Mouse (Mus musculus) myocyte (in vitro differentiated cells): ENCODE data around the gene Lrguk. TPM values are rescaled to one million over a fixed set of nuclear protein-coding genes. Genes with fewer than 3 reads are reported as not detected.

Experiments
- H3K27me3 ChIP-seq: one replicate; pipeline ENCODE4 v1.6.1; 2011; ENCODE audit not compliant: control insufficient read depth, insufficient read depth, insufficient read length
- H3K36me3 ChIP-seq: one replicate; pipeline ENCODE4 v1.6.1; 2011; ENCODE audit not compliant: control insufficient read depth, insufficient read depth
- H3K4me2 ChIP-seq: one replicate; pipeline ENCODE4 v1.6.1; 2011; ENCODE audit warnings: low read depth, control low read depth
- H3K4me3 ChIP-seq: one replicate; pipeline ENCODE4 v1.5.1; 2011; ENCODE audit warnings: mild to moderate bottlenecking, control low read depth, moderate library complexity
- H3K79me2 ChIP-seq: one replicate; pipeline ENCODE4 v1.6.1; 2011; ENCODE audit not compliant: control insufficient read depth, insufficient read depth
- H3ac ChIP-seq: one replicate; pipeline ENCODE4 v1.6.1; 2011; ENCODE audit not compliant: control insufficient read depth, insufficient read length
- CEBPB ChIP-seq: IDR thresholded peaks from 2 replicates; pipeline ENCODE4 v1.6.1; 2011; ENCODE audit warnings: mild to moderate bottlenecking, moderate library complexity; ENCODE audit not compliant: poor library complexity, insufficient read depth, severe bottlenecking
- E2F4 ChIP-seq: IDR thresholded peaks from one replicate; pipeline ENCODE4 v1.6.1; 2011; ENCODE audit warnings: mild to moderate bottlenecking, control low read depth, moderate library complexity; ENCODE audit not compliant: insufficient read depth
- MAX ChIP-seq: IDR thresholded peaks from one replicate; pipeline ENCODE4 v1.6.1; 2011; ENCODE audit warnings: low read depth, mild to moderate bottlenecking, control low read depth
- MYOD1 ChIP-seq, 3 experiments: IDR thresholded peaks; one replicate each; pipeline ENCODE4 v1.6.1; 2011; ENCODE audit warnings: control low read depth in 2 of 3, low read depth in 2 of 3, mild to moderate bottlenecking in 2 of 3, moderate library complexity in 1 of 3; ENCODE audit not compliant: insufficient read length in 2 of 3, control insufficient read depth in 1 of 3
- MYOG ChIP-seq, 3 experiments: IDR thresholded peaks; one replicate each; pipeline ENCODE4 v1.6.1; 2011; ENCODE audit warnings: control low read depth in 2 of 3, low read depth in 2 of 3, mild to moderate bottlenecking in 2 of 3; ENCODE audit not compliant: insufficient read length in 2 of 3, control insufficient read depth in 1 of 3, insufficient read depth in 1 of 3
- POLR2A ChIP-seq: IDR thresholded peaks from one replicate; pipeline ENCODE4 v1.6.1; 2011; ENCODE audit warnings: low read depth, mild to moderate bottlenecking, control low read depth, moderate library complexity; ENCODE audit not compliant: insufficient read length
- POLR2AphosphoS2 ChIP-seq: IDR thresholded peaks from one replicate; pipeline ENCODE4 v1.6.1; 2011; ENCODE audit warnings: low read depth, control low read depth; ENCODE audit not compliant: insufficient read length
- REST ChIP-seq: IDR thresholded peaks from one replicate; pipeline ENCODE4 v1.6.1; 2011; ENCODE audit warnings: mild to moderate bottlenecking, control low read depth, moderate library complexity; ENCODE audit not compliant: insufficient read depth, insufficient read length
- SRF ChIP-seq: IDR thresholded peaks from one replicate; pipeline ENCODE4 v1.6.1; 2011; ENCODE audit warnings: low read depth; ENCODE audit not compliant: control insufficient read depth, insufficient read length
- TCF12 ChIP-seq: IDR thresholded peaks from one replicate; pipeline ENCODE4 v1.6.1; 2011; ENCODE audit warnings: mild to moderate bottlenecking, control low read depth; ENCODE audit not compliant: poor library complexity, insufficient read depth, severe bottlenecking
- TCF3 ChIP-seq: IDR thresholded peaks from one replicate; pipeline ENCODE4 v1.6.1; 2011; ENCODE audit warnings: low read depth, control low read depth; ENCODE audit not compliant: insufficient read length
- USF1 ChIP-seq: IDR thresholded peaks from one replicate; pipeline ENCODE4 v1.6.1; 2011; ENCODE audit warnings: low read depth, mild to moderate bottlenecking, control low read depth, moderate library complexity
- polyA plus RNA-seq: library from polyadenylated mRNA; unstranded; fragments of >200 nt; fragmentation: generic; extraction: Trizol; gene quantifications from one replicate; pipeline ENCODE4 v1.2.1, GENCODE M21; 2012; ENCODE audit warnings: missing spikeins

Gene Lrguk
- polyA plus RNA-seq, 1 experiment: 0.11 TPM

DNA sequence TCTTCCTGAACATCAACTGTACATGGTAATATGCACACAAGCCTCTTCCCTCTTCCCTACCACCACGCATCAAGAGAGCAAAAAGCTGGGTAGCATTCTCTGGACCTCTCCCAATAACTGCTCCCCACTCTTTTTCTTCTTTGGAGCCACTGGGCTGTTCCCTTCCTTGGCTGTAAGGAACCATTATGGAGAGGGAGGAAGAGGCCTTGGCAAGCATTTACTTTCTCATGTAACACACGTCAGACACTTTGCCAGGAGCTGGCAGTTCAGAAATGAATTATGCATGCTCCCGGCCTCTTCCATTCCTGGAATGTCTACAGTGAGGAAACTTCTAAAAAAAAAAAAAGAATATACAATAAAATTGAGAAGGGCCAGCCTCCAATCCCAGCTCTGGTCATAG lies 125.0 kb downstream of the Lrguk start:
- H3K36me3 ChIP-seq: peaks cover 10% of the 10 kb centered on the region
- TF ChIP-seq E2F4 (no peak), CEBPB (no peak), POLR2AphosphoS2 (no peak), SRF (no peak), MYOG (IDR thresholded peaks at IDR 0.05; ENCODE audit: control insufficient read depth in 1 of 3, insufficient read depth in 1 of 3, insufficient read length in 2 of 3, low read depth in 2 of 3) (no peak), TCF12 (no peak), REST (no peak), USF1 (no peak)
- H3ac ChIP-seq: no peak overlapping the region
- H3K4me2 ChIP-seq: no peak overlapping the region
- H3K27me3 ChIP-seq: no peaks in the 10 kb centered on the region
- no peaks in the 10 kb centered on the region for H3K79me2 ChIP-seq
- H3K4me3 ChIP-seq: no peak overlapping the region

DNA sequence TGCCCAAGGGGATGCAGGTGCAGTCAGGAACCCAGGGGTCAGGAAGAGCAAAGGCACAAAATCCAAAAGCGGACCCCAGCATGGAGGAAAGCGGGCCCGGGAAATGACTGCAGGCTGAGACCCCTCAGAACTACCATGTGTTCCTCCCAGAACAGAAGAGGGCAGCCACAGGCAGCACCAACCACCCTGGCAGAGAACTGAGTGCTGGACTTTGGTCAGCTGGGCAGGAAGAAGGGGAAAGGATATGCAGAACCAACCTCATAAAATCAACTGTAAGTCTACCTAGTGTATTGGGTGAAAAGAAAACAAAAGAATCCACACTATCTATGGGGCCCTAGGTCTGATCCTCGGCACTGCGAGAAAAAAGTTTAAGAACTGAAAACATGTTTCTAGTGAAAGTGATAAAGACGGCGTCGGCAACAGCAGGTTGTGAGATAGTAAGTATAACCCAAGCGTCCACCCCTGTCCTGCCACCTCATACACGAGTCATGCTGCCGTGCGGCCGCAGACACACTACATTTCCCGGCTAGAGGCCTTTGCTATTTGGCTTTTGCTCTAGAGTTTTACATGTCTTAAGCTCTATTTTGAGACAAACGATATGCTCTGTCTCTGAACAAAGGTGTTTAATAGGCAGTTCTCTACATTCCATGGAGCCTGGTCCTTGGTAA lies 126.0 kb downstream of the Lrguk start:
- no peak overlapping the region for H3K4me2 ChIP-seq
- TF ChIP-seq TCF3: no peak
- no peak for TF ChIP-seq MAX
- no peak for TF ChIP-seq USF1
- no peak for TF ChIP-seq TCF12
- no peak for TF ChIP-seq REST
- TF ChIP-seq SRF: no peak
- no peak for TF ChIP-seq CEBPB
- no peak for TF ChIP-seq POLR2AphosphoS2
- no peak for TF ChIP-seq POLR2A
- TF ChIP-seq MYOD1 (IDR thresholded peaks at IDR 0.05; ENCODE audit: control insufficient read depth in 1 of 3, insufficient read length in 2 of 3, low read depth in 2 of 3): no peak
- no peak for TF ChIP-seq MYOG (IDR thresholded peaks at IDR 0.05; ENCODE audit: control insufficient read depth in 1 of 3, insufficient read depth in 1 of 3, insufficient read length in 2 of 3, low read depth in 2 of 3)
- TF ChIP-seq E2F4: no peak
- H3K27me3 ChIP-seq: no peaks in the 10 kb centered on the region

DNA sequence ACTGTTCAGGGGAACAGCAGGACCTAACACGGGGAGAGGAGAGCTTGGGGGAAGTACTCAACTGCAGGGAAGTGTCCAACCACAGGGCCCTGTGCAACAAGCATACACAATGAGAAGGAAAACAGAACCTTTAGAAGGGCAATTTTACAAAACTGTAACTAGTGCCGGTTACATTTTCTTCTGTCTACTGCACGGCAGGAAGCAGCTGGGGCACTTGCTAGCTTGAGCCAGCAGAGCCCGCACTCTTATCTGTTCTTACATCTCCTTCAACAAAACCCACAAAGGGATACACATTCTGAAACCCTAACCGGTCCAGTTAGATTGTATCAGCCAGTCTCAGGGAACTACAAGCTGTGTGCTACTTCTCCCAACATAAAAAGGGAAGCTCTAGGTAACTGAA lies 126.8 kb downstream of the Lrguk start:
- no peaks in the 10 kb centered on the region for H3K79me2 ChIP-seq
- no peak overlapping the region for H3K4me2 ChIP-seq
- TF ChIP-seq MYOD1 (IDR thresholded peaks at IDR 0.05; ENCODE audit: control insufficient read depth in 1 of 3, insufficient read length in 2 of 3, low read depth in 2 of 3) (no peak), CEBPB (no peak)
- H3K4me3 ChIP-seq: no peak overlapping the region
- H3K36me3 ChIP-seq: peaks cover 17% of the 10 kb centered on the region
- H3K27me3 ChIP-seq: no peaks in the 10 kb centered on the region
- no peak overlapping the region for H3ac ChIP-seq

More for the DNA sequence above, 126.0 kb downstream of the Lrguk start:
- H3K36me3 ChIP-seq: peaks cover 17% of the 10 kb centered on the region
- no peak overlapping the region for H3ac ChIP-seq
- H3K4me3 ChIP-seq: no peak overlapping the region
- no peaks in the 10 kb centered on the region for H3K79me2 ChIP-seq

DNA sequence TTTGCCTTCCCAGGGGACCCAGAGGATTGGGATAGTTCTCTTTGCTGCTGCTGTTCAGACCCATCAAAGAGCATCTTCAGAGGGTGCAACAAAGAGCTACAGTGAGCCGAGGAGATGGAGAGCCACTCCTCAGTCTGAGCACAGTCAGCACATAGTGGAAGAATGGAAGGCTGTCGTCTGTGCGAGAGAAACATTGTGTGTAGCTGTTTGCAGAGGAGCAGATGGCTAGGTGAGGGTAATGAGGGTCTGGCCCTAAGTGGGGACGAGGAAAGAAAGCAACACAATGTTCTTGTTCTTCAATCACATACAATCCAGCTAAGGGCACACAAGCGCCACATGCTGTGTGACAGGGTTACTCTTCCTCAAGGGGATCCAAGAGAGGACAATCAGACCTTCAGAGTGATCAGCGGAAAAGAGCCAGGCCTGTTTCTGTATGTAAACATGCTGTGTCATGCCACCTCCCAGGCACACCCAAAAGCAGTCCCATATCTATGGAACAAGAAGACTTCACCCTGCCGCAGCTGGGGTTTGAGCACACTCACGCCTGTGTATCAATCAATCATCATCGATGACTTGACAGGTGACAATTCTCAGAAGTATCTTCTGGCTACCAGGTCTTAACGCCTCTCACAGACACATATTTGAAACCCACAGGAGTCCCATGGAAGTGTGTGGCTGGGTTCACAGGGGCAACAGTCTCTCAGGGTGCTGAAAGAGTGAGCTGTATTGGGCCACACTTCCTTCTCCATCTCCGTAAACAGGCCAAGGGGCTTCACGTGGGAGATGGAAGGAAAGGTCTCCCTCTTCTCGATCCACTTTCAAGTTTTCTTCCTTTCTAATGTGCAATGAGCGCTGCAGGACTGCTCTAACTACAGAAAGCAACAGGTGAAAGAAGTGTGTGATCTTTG lies 127.8 kb downstream of the Lrguk start:
- no peak for TF ChIP-seq POLR2AphosphoS2
- H3K4me3 ChIP-seq: no peak overlapping the region
- H3K36me3 ChIP-seq: peaks cover 22% of the 10 kb centered on the region
- no peaks in the 10 kb centered on the region for H3K79me2 ChIP-seq
- no peaks in the 10 kb centered on the region for H3K27me3 ChIP-seq
- H3ac ChIP-seq: no peak overlapping the region
- no peak overlapping the region for H3K4me2 ChIP-seq

DNA sequence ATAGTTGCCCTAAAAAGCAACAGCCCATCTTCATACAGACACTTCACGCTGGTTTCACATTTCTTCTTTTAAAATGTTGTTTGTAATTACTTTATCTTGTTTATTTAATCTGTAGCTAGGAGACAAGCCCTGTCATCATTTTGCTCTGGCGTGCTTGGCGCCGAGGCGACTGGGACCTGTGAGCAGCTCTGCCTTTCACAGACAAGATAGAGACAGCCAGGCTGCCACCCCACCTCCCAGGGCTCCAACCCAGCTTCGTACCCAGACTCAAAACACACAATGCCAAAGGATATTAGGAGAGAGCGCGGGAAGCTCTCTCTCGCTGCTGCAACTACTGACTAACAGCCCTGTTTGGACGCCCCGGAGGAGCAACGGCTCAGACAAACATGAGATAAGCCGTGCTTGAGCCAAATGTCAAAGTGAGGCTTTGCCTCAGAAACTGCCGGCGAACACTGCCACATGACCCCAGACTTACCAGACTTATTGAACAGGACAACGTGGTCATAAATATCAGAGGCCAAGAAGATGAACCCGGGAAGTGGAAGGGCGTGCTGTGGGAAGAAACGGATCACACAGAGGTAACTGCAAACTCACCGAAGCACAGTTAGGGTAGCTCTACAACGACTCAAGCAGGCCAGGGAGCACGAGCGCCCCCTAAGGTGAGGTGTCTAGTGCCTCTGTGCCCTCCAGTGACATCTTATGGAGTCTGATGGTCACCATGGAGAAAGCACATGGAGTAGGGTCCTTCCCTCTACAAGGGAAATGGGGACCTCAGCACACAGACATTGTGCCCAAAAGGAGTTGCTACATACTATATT lies 131.0 kb downstream of the Lrguk start:
- no peak overlapping the region for H3K4me3 ChIP-seq
- H3K4me2 ChIP-seq: no peak overlapping the region
- H3K79me2 ChIP-seq: no peaks in the 10 kb centered on the region
- peaks cover 33% of the 10 kb centered on the region for H3K36me3 ChIP-seq
- no peak for TF ChIP-seq SRF
- no peak overlapping the region for H3ac ChIP-seq
- H3K27me3 ChIP-seq: no peaks in the 10 kb centered on the region
